25 mouse cellular contexts compared by ENCODE assay signal in the genomic region with DNA sequence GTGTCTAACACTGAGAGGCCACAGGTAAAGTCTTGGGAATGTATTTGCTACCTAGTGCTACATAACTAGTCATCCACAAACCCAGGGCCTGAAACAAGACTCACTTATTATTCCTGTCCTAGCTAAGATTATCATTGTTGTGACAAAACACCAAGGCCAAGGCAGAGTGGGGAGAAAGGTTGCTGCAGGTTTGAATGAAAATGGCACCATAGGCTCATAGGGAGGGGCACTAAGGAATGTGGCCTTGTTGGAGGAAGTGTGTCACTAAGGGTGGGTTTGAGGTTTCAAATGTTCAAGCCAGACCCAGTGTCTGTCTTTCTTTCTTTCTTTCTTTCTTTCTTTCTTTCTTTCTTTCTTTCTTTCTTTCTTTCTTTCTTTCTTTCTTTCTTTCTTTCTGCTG.
A peak's percentile ranks its signal among the peaks of the same experiment; 100 is the strongest.
DNase-seq lines count a peak whose midpoint lies in the region; ATAC-seq and TF ChIP-seq lines count a peak whose summit lies in the region.
"Had no signal": no experiment of that assay in that cellular context is flagged by ENCODE, and none has a peak within 500 bp of the region (broad histone marks: within the 10 kb centered on the region; RNA-seq: fewer than 3 reads in every experiment).

No protein-coding gene starts in this region.

- no peak for TF ChIP-seq EP300 in ES-Bruce4 (IDR thresholded peaks at IDR 0.05; ENCODE audit: insufficient read depth, low read depth, low read length)

- TF ChIP-seq POLR2A in ES-Bruce4 (IDR thresholded peaks at IDR 0.05; ENCODE audit: insufficient read depth, low read length): no peak

- no peaks in the 10 kb centered on the region for H3K27me3 ChIP-seq in ES-Bruce4 (ENCODE audit: control insufficient read depth, insufficient read depth, low read length, poor library complexity, severe bottlenecking)
- H3K27me3 ChIP-seq: Patski had no signal

- no peak overlapping the region for H3K9ac ChIP-seq in ES-Bruce4 (ENCODE audit: low read depth, poor library complexity, severe bottlenecking)

- no peak overlapping the region for H3K4me3 ChIP-seq in ES-Bruce4 (ENCODE audit: low read depth, low read length)

- H3K9me3 ChIP-seq in ES-Bruce4 (replicated peaks; ENCODE audit: control insufficient read depth, insufficient read depth, low read length, poor library complexity, severe bottlenecking): 0 out of 2 replicates have a peak, but pooled peaks cover 5% of the 10 kb centered on the region

- no peaks in the 10 kb centered on the region for H3K36me3 ChIP-seq in ES-Bruce4 (ENCODE audit: control insufficient read depth, insufficient read depth, low read length, poor library complexity, severe bottlenecking)
- H3K36me3 ChIP-seq: G1E had no signal

- no peak for ATAC-seq in inflammation-experienced regulatory T-cells, adult 6 months
- ATAC-seq: activated CD4-positive, CD25-positive, alpha-beta regulatory T cell, adult 4 months; CD4-positive, CD25-positive, alpha-beta regulatory T cell, adult 4 months; Patski had no signal

- H3K4me1 ChIP-seq in ES-Bruce4 (ENCODE audit: control insufficient read depth, insufficient read depth, low read length): peaks cover 9% of the 10 kb centered on the region

- peak; percentile 49 for DNase-seq in ES-CJ7 (ENCODE audit: low read depth, low spot score)
- DNase-seq in R1 (ENCODE audit: low read depth, low spot score): peak; percentile 87
- DNase-seq in ZHBTc4 (ENCODE audit: low read depth, low spot score): peak; percentile 66
- DNase-seq in right cerebral cortex, adult 18-20 months: no peak
- DNase-seq in thymus, postnatal 0 days (ENCODE audit: low spot score): no peak
- no peak for DNase-seq in layer of hippocampus, adult 9-10 months (ENCODE audit: low spot score)
- DNase-seq: adrenal gland, adult 2 months; adrenal gland, adult 8-10 months; adrenal gland, postnatal 10 days; adrenal gland, postnatal 14 days; adrenal gland, postnatal 25 days; adrenal gland, postnatal 36 days; B cell, adult 2 months; cerebellum, adult 11 months; cerebellum, adult 11-12 months; cerebellum, adult 18-20 months; cerebellum, adult 2 months; cerebellum, adult 8-10 months; cerebellum, adult 9-10 months had no signal

- H3K27ac ChIP-seq in ES-Bruce4 (ENCODE audit: insufficient read depth, low read length): peak overlapping the region; percentile 41

- TF ChIP-seq CTCF in ES-Bruce4 (IDR thresholded peaks at IDR 0.05; ENCODE audit: low read depth, low read length): no peak

Comparison
In these comparisons a context has a peak if more than half of its experiments do, and no peak if none do; other contexts are left out.
1. DNase-seq: peak in ES-CJ7 (single experiment), R1 (single experiment) and ZHBTc4 (single experiment); none in right cerebral cortex, adult 18-20 months (single experiment), thymus, postnatal 0 days (single experiment) and layer of hippocampus, adult 9-10 months (single experiment).